Mouse (Mus musculus): ENCODE results near the gene Ube2g2.

The Ube2g2 gene

GRCm38 (mm10) chr10:77606855-77607254 is 15.2 kb upstream of the Ube2g2 start:
- no peak for DNase-seq (ENCODE audit: low spot score)

- DNase-seq (ENCODE audit: low spot score): peak; percentile 32
Observed at GRCm38 (mm10) chr10:77607441-77607840, 14.6 kb upstream of the Ube2g2 start.

- DNase-seq (ENCODE audit: low spot score): no peak
Observed at GRCm38 (mm10) chr10:77608589-77608988, 13.5 kb upstream of the Ube2g2 start.

- no peak for DNase-seq (ENCODE audit: low spot score)
Observed at GRCm38 (mm10) chr10:77610221-77610961, 11.7 kb upstream of the Ube2g2 start.

- DNase-seq (ENCODE audit: low spot score): peak; percentile 61
Observed at GRCm38 (mm10) chr10:77613409-77613808, 8.7 kb upstream of the Ube2g2 start.

- DNase-seq (ENCODE audit: low spot score): no peak
Observed at GRCm38 (mm10) chr10:77615647-77616046, 6.4 kb upstream of the Ube2g2 start.

GRCm38 (mm10) chr10:77616166-77616565 is 5.9 kb upstream of the Ube2g2 start:
- DNase-seq (ENCODE audit: low spot score): no peak

- no peak for DNase-seq (ENCODE audit: low spot score)
Observed at GRCm38 (mm10) chr10:77616926-77617325, 5.1 kb upstream of the Ube2g2 start.

- no peak for DNase-seq (ENCODE audit: low spot score)
Observed at GRCm38 (mm10) chr10:77621546-77621945, 529 bp upstream of the Ube2g2 start.

- no peak for DNase-seq (ENCODE audit: low spot score)
Observed at GRCm38 (mm10) chr10:77623069-77623492, 1.0 kb downstream of the Ube2g2 start.

- no peak for DNase-seq (ENCODE audit: low spot score)
Observed at GRCm38 (mm10) chr10:77623639-77624400, 1.7 kb downstream of the Ube2g2 start.

GRCm38 (mm10) chr10:77624570-77624995 is 2.5 kb downstream of the Ube2g2 start:
- DNase-seq (ENCODE audit: low spot score): no peak

- DNase-seq (ENCODE audit: low spot score): no peak
Observed at GRCm38 (mm10) chr10:77626036-77626435, 4.0 kb downstream of the Ube2g2 start.

- DNase-seq (ENCODE audit: low spot score): no peak
Observed at GRCm38 (mm10) chr10:77626591-77626990, 4.5 kb downstream of the Ube2g2 start.

- peak; percentile 58 for DNase-seq (ENCODE audit: low spot score)
Observed at GRCm38 (mm10) chr10:77627497-77627896, 5.4 kb downstream of the Ube2g2 start.

- DNase-seq (ENCODE audit: low spot score): no peak
Observed at GRCm38 (mm10) chr10:77629163-77629562, 7.1 kb downstream of the Ube2g2 start.

GRCm38 (mm10) chr10:77629970-77630369 is 7.9 kb downstream of the Ube2g2 start:
- no peak for DNase-seq (ENCODE audit: low spot score)

GRCm38 (mm10) chr10:77634016-77634415 is 11.9 kb downstream of the Ube2g2 start:
- DNase-seq (ENCODE audit: low spot score): no peak

GRCm38 (mm10) chr10:77634452-77635231 is 12.6 kb downstream of the Ube2g2 start:
- no peak for DNase-seq (ENCODE audit: low spot score)

GRCm38 (mm10) chr10:77636234-77636922 is 14.3 kb downstream of the Ube2g2 start:
- DNase-seq (ENCODE audit: low spot score): no peak

- DNase-seq (ENCODE audit: low spot score): no peak
Observed at GRCm38 (mm10) chr10:77638956-77639355, 16.9 kb downstream of the Ube2g2 start.

GRCm38 (mm10) chr10:77643160-77643559 is 21.1 kb downstream of the Ube2g2 start:
- no peak for DNase-seq (ENCODE audit: low spot score)
